Mouse (Mus musculus) olfactory bulb, adult 2 months (tissue): ENCODE measurements around the gene Pi4k2a. TPM values are rescaled to one million over a fixed set of nuclear protein-coding genes. Genes with fewer than 3 reads are reported as not detected.

ENCODE experiments used
- H3K27ac ChIP-seq: fragments of 200-500 bp; 2 replicates; pipeline ENCODE4 v1.5.1; 2012; ENCODE audit warnings: low read depth, low read length; ENCODE audit not compliant: insufficient read depth
- H3K4me1 ChIP-seq: fragments of 200-500 bp; 2 replicates; pipeline ENCODE4 v1.6.1; 2012; ENCODE audit warnings: low read length; ENCODE audit not compliant: control insufficient read depth, insufficient read depth
- H3K4me3 ChIP-seq: fragments of 200-500 bp; 2 replicates; pipeline ENCODE4 v1.5.1; 2012; ENCODE audit warnings: mild to moderate bottlenecking, low read depth, low read length, moderate library complexity; ENCODE audit not compliant: insufficient read depth
- CTCF ChIP-seq: fragments of 200-500 bp; IDR thresholded peaks from 2 replicates; pipeline ENCODE4 v1.5.1; 2012; ENCODE audit warnings: low read depth, mild to moderate bottlenecking, low read length, moderate library complexity; ENCODE audit not compliant: insufficient read depth
- POLR2A ChIP-seq: fragments of 200-500 bp; IDR thresholded peaks from 2 replicates; pipeline ENCODE4 v1.6.1; 2012; ENCODE audit warnings: mild to moderate bottlenecking, low read depth, low read length, moderate library complexity; ENCODE audit not compliant: insufficient read depth
- WGBS: fragments of 180-500 bp; shearing (Covaris S2); methylation state at CpG from one replicate; pipeline ENCODE4 v1.1.7; 2018; 5-methylcytosine and 5-hydroxymethylcytosine counted together
- polyA plus RNA-seq: library from polyadenylated mRNA; stranded (reverse); fragments of >200 nt; gene quantifications from 2 replicates; pipeline ENCODE4 v1.2.4, GENCODE M21; 2012; ENCODE audit warnings: low replicate concordance; ENCODE audit not compliant: missing spikeins, insufficient read depth, insufficient read length

Pi4k2a gene
- polyA plus RNA-seq, 1 experiment = not detected

DNA sequence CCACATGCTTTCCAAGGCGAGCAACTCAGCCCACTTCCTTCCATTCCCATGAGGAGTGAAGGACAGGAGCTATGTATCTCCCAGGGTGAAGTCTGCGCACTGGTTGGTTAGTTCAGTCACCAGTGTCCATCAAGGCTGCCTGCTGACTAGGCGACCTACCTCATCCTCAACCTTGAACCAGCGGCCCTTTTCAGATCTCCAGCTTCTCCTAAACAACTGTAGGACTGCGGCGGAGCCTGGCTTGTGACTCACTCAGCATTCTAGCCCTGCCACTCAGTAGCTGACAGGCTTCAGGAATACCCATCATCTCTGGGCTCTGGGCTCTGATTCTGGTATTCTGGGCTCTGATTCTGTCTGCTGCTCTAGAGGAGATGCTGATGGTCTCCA is 35.9 kb downstream of the Pi4k2a start:
- 0 out of 2 replicates have a peak overlapping the region, but pooled peaks have one; percentile 2 for H3K4me3 ChIP-seq
- no peak for TF ChIP-seq POLR2A
- TF ChIP-seq CTCF = no peak
- H3K27ac ChIP-seq = peak overlapping the region; percentile 36
- WGBS = 76% methylated on average over 6 of the region's 6 CpGs
- H3K4me1 ChIP-seq = peaks cover 26% of the 10 kb centered on the region

DNA sequence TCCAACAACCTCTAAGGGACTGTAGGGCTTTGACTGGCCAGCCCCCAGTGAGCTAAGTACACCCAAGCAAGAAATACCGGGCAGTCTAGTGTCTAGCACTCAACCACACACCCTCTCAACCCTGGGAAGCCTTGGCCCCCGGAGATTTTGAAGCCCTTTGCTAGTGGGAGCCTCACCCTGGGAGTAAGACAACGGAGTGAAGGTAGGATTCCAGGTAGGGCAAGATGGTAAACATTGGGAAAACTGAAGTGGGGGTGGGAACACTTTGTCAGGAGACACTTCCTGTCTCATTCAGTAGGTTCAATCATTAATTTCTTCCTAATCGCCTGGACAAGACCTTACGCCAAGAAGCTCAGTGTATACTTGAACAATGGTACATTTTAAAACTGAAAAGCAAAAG is 36.8 kb downstream of the Pi4k2a start:
- WGBS = 86% methylated on average over 5 of the region's 5 CpGs
- TF ChIP-seq CTCF (no peak), POLR2A (no peak)
- Histone ChIP-seq H3K4me1 (peaks cover 26% of the 10 kb centered on the region), H3K27ac (peak overlapping the region; percentile 36; the same call in 1 of the 2 replicates), H3K4me3 (no peak overlapping the region)

- Histone ChIP-seq H3K27ac (peak overlapping the region; percentile 52), H3K4me1 (peaks cover 26% of the 10 kb centered on the region), H3K4me3 (peak overlapping the region; percentile 78)
- TF ChIP-seq CTCF = no peak
- TF ChIP-seq POLR2A = no peak
- WGBS = 6% methylated on average over 23 of the region's 23 CpGs
These were observed 37.9 kb downstream of the Pi4k2a start for GRCm38 (mm10) chr19:42128052-42128740.

DNA sequence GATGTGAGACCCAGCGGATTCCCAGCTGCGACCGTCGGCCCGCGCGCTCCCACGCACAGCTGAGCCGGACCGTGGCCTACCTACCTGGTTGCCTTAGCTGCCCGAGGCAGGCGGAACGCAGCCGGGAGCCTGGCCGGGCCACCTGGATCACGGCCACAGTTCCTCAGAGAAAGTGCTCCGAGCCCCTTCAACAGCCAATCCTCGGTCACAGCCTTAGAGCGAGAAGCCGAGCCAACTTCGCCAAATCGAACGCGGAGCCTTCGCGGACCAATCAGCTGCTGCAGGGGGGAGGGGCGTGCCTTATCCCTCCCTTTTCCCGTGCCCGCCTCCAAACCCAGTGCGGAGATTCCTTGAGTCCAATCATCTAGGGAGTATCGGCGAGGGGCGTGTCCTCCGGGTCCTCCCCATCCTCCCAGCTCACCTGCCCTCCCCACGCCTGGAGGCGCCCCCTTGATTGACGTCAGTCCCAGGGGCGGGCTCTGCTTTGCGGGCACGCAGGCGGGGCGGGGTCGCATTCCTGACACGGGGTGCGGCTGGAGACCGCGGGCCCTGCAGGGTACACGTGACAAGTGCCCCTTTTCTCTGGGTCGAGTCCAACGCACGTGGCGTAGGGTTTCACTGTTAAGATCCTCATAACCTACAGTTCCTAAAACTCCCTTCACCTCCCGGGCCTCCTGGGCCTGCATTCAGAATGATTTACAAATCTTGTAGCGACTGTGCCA is 38.7 kb downstream of the Pi4k2a start, which contains the start of gene Avpi1:
Gene Avpi1, minus strand, starts transcription at position 273 of the 722 bp plus-strand sequence.
- Histone ChIP-seq H3K4me1 (peaks cover 26% of the 10 kb centered on the region), H3K27ac (peak within 1 kb of the TSS; percentile 52), H3K4me3 (peak within 1 kb of the TSS; percentile 78)
- under 1% methylated on average over 54 of the region's 54 CpGs for WGBS
- TF ChIP-seq CTCF = no peak
- TF ChIP-seq POLR2A = peak; percentile 56

DNA sequence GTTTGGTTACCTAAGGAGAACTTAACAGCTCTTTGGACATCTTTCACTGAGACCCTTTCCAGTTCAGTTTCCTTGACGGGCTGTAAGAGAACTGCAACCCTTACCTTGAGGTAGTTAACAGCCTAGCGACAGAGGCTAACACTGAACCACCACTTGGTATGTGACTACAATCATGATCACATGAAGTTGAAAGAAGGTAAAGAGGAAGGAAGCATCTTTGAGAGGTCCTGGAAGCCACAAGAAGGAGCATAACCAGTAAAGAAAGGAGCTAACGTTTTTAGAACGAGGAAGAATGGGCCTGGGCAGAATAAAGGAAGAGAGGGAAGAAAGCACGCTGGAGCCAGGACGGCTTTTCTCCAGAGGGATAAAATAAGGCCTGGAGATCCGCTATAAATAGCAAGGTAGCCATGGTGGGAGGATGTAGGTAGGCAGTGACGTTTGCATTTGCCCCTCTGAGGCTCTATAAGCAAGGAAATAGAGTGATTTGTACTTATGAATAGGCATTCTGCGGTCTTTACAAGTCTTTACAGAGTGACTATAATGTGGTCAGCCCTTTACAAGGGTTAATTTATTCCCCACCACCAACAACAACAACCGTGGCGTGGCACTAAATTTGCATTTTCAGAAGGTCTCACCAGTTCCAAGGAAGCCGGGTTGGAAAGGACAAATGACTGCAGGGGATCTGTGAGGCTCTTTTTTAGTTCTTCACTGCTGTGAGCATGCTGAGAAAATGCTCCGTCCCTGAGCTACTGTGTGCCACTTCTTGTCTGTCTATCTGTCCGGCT is 39.4 kb downstream of the Pi4k2a start:
- TF ChIP-seq POLR2A (no peak), CTCF (no peak)
- 15% methylated on average over 14 of the region's 14 CpGs for WGBS

DNA sequence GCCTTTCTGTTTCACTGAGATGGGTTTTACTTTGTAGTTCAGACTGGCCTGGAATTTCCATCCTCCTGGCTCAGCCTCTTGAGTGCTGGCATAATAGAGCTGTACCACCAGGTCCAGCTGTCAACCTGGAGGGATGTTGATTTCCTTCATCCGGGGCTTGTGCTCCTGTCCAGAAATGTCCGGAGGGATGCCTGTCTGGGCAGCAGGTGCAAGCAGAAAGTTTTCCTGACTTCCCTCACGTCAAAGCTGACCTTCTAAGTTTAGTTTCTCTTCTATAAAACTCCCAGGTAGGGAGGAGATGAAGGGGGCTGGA is 40.0 kb downstream of the Pi4k2a start:
- Histone ChIP-seq H3K27ac (0 out of 2 replicates have a peak overlapping the region, but pooled peaks have one; percentile 47), H3K4me1 (peaks cover 22% of the 10 kb centered on the region), H3K4me3 (no peak overlapping the region)
- TF ChIP-seq CTCF (no peak), POLR2A (no peak)
- 45% methylated on average over 3 of the region's 3 CpGs for WGBS

More for the DNA sequence above, 39.4 kb downstream of the Pi4k2a start:
- H3K27ac ChIP-seq = peak overlapping the region; percentile 47
- H3K4me3 ChIP-seq = peak overlapping the region; percentile 78; the same call in 1 of the 2 replicates
- H3K4me1 ChIP-seq = peaks cover 23% of the 10 kb centered on the region

- Histone ChIP-seq H3K4me3 (no peak overlapping the region), H3K27ac (0 out of 2 replicates have a peak overlapping the region, but pooled peaks have one; percentile 23), H3K4me1 (peaks cover 20% of the 10 kb centered on the region)
- TF ChIP-seq CTCF (no peak), POLR2A (no peak)
- 39% methylated on average over 5 of the region's 5 CpGs for WGBS
These were observed 40.8 kb downstream of the Pi4k2a start for GRCm38 (mm10) chr19:42131101-42131500.

GRCm38 (mm10) chr19:42135070-42135469 is 44.8 kb downstream of the Pi4k2a start:
- Histone ChIP-seq H3K4me1 (peaks cover 9% of the 10 kb centered on the region), H3K4me3 (no peak overlapping the region), H3K27ac (no peak overlapping the region)
- TF ChIP-seq CTCF (no peak), POLR2A (no peak)
